Mouse (Mus musculus): Measurements from ENCODE around the gene Nsd1. TPM values are rescaled to one million over a fixed set of nuclear protein-coding genes. Genes with fewer than 3 reads are reported as not detected.

Nsd1 gene
- polyA plus RNA-seq (2015; fragmentation: Nextera tagmentation; extraction: Ambion mirVana), result 52.4 and 55.7 TPM in 2 replicates

DNA sequence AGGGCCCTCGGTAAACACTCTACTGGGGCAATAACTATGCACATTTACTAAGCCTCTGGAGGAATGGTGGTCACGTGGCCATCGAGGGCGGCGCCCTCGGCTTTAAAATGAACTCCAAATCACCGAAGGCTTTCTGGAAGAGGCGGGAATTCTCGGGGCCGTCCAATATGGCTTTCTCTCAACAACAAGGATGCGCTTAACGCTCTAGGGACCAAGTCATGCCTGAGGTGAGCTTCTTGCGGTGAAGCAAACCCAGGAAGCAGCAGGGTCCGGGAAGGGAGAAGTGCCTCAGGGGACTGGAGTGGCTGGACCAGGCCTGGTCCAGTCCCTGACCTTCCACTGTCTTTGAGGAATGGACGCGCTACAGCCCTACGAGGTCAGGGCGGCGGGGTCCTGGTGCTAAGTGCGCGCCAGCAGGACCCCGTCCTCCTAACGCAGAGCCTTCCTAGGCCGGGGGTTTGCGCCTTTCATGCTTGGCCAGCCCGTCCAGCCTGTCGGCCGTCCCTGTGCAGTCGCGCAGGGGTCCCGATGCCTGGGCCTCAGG, at the start of gene Nsd1:
Nsd1 (plus strand) TSS at position 134 of the 544 bp plus-strand sequence.
- no peaks in the 10 kb centered on the region for H3K36me3 ChIP-seq (ENCODE audit: insufficient read depth, low read length)
- peaks cover 13% of the 10 kb centered on the region; the same call in 1 of the 2 replicates for H3K4me1 ChIP-seq (ENCODE audit: insufficient read depth, low read depth, low read length)
- H3K27ac ChIP-seq (ENCODE audit: low read length), result peak within 1 kb of the TSS; percentile 98
- ATAC-seq (no peak), DNase-seq (ENCODE audit: low spot score) (peak; percentile 11)
- no peaks in the 10 kb centered on the region for H3K9me3 ChIP-seq (ENCODE audit: low read length)
- no peaks in the 10 kb centered on the region for H3K27me3 ChIP-seq (replicated peaks; ENCODE audit: insufficient read depth, low read length)
- peak within 1 kb of the TSS; percentile 75 for H3K4me3 ChIP-seq (ENCODE audit: low read depth, low read length)
- WGBS, result 43% methylated on average over 25 of the region's 31 CpGs
- TF ChIP-seq EP300 (IDR thresholded peaks at IDR 0.05), result no peak
- no peak for TF ChIP-seq CTCF (IDR thresholded peaks at IDR 0.05)
- H3K9ac ChIP-seq (replicated peaks; ENCODE audit: low read depth), result peak within 1 kb of the TSS; percentile 88
- H3K4me2 ChIP-seq (replicated peaks; ENCODE audit: low read depth, low read length), result peak within 1 kb of the TSS; percentile 81

DNA sequence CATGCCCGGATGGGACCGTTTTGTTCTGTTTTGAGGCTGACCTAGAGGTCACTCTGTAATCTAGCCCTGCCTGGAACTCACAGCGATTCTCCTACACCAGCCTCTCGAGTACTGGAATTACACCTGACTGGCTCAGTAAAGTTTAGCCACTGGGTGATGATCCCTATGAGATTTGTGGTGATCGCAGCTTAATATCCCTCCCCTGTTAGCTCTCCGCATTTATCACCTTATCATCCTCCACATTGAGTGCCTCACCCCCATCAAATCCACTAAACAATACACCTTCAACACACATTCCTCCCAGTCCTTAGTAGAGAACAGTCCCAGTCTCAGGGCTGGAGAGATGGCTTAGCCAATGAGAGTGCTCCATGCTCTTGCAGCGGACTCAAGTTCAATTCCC, 47.2 kb upstream of the Nsd1 start:
- H3K4me1 ChIP-seq (ENCODE audit: insufficient read depth, low read depth, low read length), result no peaks in the 10 kb centered on the region
- no peak overlapping the region for H3K9ac ChIP-seq (replicated peaks; ENCODE audit: low read depth)
- 0 out of 2 replicates have a peak overlapping the region, but pooled peaks have one; percentile 9 for H3K27ac ChIP-seq (ENCODE audit: low read length)
- 63% methylated on average over 7 of the region's 7 CpGs for WGBS
- DNase-seq (ENCODE audit: low spot score) (no peak), ATAC-seq (no peak)
- H3K9me3 ChIP-seq (ENCODE audit: low read length), result no peaks in the 10 kb centered on the region
- H3K36me3 ChIP-seq (ENCODE audit: insufficient read depth, low read length), result no peaks in the 10 kb centered on the region
- no peak for TF ChIP-seq CTCF (IDR thresholded peaks at IDR 0.05)
- TF ChIP-seq EP300 (IDR thresholded peaks at IDR 0.05), result no peak
- H3K27me3 ChIP-seq (replicated peaks; ENCODE audit: insufficient read depth, low read length), result no peaks in the 10 kb centered on the region
- no peak overlapping the region for H3K4me3 ChIP-seq (ENCODE audit: low read depth, low read length)
- H3K4me2 ChIP-seq (replicated peaks; ENCODE audit: low read depth, low read length), result no peak overlapping the region

DNA sequence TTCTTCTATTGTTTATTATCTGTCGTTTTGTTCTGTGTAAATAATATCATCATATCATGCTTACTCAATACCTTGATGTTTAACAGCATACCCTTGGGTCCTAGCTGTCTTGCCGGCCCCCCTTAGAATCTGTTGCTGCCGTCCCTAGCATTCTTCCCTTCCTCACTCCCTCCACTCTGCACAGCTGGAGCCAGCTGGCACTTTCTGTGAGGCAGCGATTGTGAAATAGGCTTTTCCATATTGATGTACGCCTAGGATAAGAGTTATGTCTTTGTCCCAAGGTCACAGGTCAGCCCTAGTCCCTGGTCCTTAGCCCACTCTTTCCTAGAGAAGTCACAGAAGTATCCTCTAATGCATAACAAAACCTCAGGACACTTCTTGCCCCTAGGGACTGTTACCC, 46.0 kb upstream of the Nsd1 start:
- H3K4me2 ChIP-seq (replicated peaks; ENCODE audit: low read depth, low read length), result no peak overlapping the region
- TF ChIP-seq CTCF (IDR thresholded peaks at IDR 0.05) (no peak), EP300 (IDR thresholded peaks at IDR 0.05) (peak; percentile 70)
- no peaks in the 10 kb centered on the region for H3K9me3 ChIP-seq (ENCODE audit: low read length)
- no peaks in the 10 kb centered on the region for H3K27me3 ChIP-seq (replicated peaks; ENCODE audit: insufficient read depth, low read length)
- DNase-seq (ENCODE audit: low spot score), result peak; percentile 92
- no peak overlapping the region for H3K27ac ChIP-seq (ENCODE audit: low read length)
- no peaks in the 10 kb centered on the region for H3K36me3 ChIP-seq (ENCODE audit: insufficient read depth, low read length)
- WGBS, result 54% methylated on average over 5 of the region's 5 CpGs
- H3K4me1 ChIP-seq (ENCODE audit: insufficient read depth, low read depth, low read length), result no peaks in the 10 kb centered on the region
- no peak overlapping the region for H3K4me3 ChIP-seq (ENCODE audit: low read depth, low read length)
- H3K9ac ChIP-seq (replicated peaks; ENCODE audit: low read depth), result no peak overlapping the region
- peak; percentile 90 for ATAC-seq

DNA sequence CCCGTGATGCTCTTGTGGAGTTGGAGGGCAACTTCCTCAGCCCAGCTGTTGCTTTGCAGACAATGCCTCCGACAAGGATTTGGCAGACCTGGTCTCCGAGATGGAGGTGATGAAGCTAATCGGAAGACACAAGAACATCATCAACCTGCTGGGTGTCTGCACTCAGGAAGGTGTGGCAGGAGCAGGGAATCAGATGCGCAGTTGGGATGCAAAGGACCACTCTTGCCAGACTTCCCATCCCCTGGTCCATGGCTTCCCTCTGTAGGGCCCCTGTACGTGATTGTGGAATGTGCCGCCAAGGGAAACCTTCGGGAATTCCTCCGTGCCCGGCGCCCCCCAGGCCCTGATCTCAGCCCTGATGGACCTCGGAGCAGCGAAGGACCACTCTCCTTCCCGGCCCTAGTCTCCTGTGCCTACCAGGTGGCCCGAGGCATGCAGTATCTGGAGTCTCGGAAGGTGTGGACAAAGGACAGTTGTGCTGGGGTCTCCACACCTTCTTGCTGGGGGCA, 43.7 kb upstream of the Nsd1 start:
- TF ChIP-seq CTCF (IDR thresholded peaks at IDR 0.05) (no peak), EP300 (IDR thresholded peaks at IDR 0.05) (no peak)

DNA sequence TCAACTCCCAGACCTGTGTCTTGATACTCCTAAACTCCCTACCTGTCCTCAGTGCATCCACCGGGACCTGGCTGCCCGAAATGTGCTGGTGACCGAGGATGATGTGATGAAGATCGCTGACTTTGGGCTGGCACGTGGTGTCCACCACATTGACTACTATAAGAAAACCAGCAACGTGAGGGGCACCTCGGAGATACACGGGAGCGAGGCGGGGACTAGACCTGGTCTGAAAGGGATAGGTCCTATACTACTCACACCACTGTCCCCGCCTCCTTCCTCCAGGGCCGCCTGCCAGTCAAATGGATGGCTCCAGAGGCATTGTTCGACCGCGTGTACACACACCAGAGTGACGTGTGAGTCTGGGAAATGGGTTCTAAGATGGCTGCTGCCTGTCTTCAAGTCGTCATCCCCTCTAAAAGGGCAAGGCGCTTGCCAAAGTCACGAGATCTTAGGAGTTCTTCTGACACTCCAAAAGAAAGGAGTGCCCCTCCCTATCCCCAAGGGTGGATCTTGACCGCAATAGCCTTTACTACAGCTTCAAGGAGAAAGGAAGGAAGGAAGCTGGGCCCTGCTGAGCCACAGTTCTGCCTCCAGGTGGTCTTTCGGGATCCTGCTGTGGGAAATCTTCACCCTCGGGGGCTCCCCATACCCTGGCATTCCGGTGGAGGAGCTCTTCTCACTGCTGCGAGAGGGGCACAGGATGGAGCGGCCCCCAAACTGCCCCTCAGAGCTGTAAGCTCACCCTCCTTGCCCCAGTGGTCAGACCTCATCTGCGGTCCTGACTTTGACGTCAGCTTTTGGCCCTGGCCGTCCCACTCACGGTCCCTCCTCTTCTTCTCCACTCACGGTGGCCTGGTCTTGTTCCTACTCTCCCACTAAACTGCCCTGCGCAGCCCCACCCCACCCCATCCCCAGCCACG, 42.5 kb upstream of the Nsd1 start:
- Histone ChIP-seq H3K4me3 (ENCODE audit: low read depth, low read length) (no peak overlapping the region), H3K27me3 (replicated peaks; ENCODE audit: insufficient read depth, low read length) (no peaks in the 10 kb centered on the region), H3K9ac (replicated peaks; ENCODE audit: low read depth) (no peak overlapping the region), H3K27ac (ENCODE audit: low read length) (peak overlapping the region; percentile 28; the same call in 1 of the 2 replicates), H3K9me3 (ENCODE audit: low read length) (no peaks in the 10 kb centered on the region), H3K4me2 (replicated peaks; ENCODE audit: low read depth, low read length) (no peak overlapping the region), H3K4me1 (ENCODE audit: insufficient read depth, low read depth, low read length) (no peaks in the 10 kb centered on the region), H3K36me3 (ENCODE audit: insufficient read depth, low read length) (no peaks in the 10 kb centered on the region)
- DNase-seq (ENCODE audit: low spot score), result no peak
- TF ChIP-seq EP300 (IDR thresholded peaks at IDR 0.05) (no peak), CTCF (IDR thresholded peaks at IDR 0.05) (no peak)
- no peak for ATAC-seq
- WGBS, result 84% methylated on average over 32 of the region's 32 CpGs

More for the DNA sequence above, 43.7 kb upstream of the Nsd1 start:
- Histone ChIP-seq H3K27ac (ENCODE audit: low read length) (no peak overlapping the region), H3K9me3 (ENCODE audit: low read length) (no peaks in the 10 kb centered on the region), H3K4me3 (ENCODE audit: low read depth, low read length) (no peak overlapping the region), H3K4me2 (replicated peaks; ENCODE audit: low read depth, low read length) (no peak overlapping the region), H3K4me1 (ENCODE audit: insufficient read depth, low read depth, low read length) (no peaks in the 10 kb centered on the region), H3K9ac (replicated peaks; ENCODE audit: low read depth) (no peak overlapping the region), H3K36me3 (ENCODE audit: insufficient read depth, low read length) (no peaks in the 10 kb centered on the region), H3K27me3 (replicated peaks; ENCODE audit: insufficient read depth, low read length) (no peaks in the 10 kb centered on the region)
- DNase-seq (ENCODE audit: low spot score) (no peak), ATAC-seq (no peak)
- WGBS, result 92% methylated on average over 16 of the region's 16 CpGs

DNA sequence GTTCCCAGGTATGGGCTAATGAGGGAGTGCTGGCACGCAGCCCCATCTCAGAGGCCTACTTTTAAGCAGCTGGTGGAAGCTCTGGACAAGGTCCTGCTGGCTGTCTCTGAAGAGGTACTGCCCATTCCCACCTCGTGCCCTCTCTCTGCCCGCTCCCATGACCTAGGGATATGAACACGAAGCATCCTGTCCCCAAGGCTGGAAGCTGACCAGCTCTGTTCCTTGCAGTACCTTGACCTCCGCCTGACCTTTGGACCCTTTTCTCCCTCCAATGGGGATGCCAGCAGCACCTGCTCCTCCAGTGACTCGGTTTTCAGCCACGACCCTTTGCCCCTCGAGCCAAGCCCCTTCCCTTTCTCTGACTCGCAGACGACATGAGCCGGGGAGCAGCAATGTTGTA, 41.8 kb upstream of the Nsd1 start:
- Histone ChIP-seq H3K27ac (ENCODE audit: low read length) (0 out of 2 replicates have a peak overlapping the region, but pooled peaks have one; percentile 28), H3K4me2 (replicated peaks; ENCODE audit: low read depth, low read length) (no peak overlapping the region), H3K9me3 (ENCODE audit: low read length) (no peaks in the 10 kb centered on the region), H3K4me1 (ENCODE audit: insufficient read depth, low read depth, low read length) (0 out of 2 replicates have a peak, but pooled peaks cover 2% of the 10 kb centered on the region), H3K4me3 (ENCODE audit: low read depth, low read length) (no peak overlapping the region), H3K27me3 (replicated peaks; ENCODE audit: insufficient read depth, low read length) (no peaks in the 10 kb centered on the region), H3K9ac (replicated peaks; ENCODE audit: low read depth) (no peak overlapping the region), H3K36me3 (ENCODE audit: insufficient read depth, low read length) (no peaks in the 10 kb centered on the region)
- TF ChIP-seq CTCF (IDR thresholded peaks at IDR 0.05) (no peak), EP300 (IDR thresholded peaks at IDR 0.05) (no peak)
- WGBS, result 77% methylated on average over 10 of the region's 11 CpGs
- ATAC-seq (no peak), DNase-seq (ENCODE audit: low spot score) (no peak)

Data from lung, postnatal 0 days (tissue).